Mouse (Mus musculus): ENCODE data around the gene Tbl2. TPM values are rescaled to one million over a fixed set of nuclear protein-coding genes. Genes with fewer than 3 reads are reported as not detected.

Gene Tbl2
- polyA plus RNA-seq, 2 experiments: 5.5 to 10.2 TPM

- peak; percentile 55 to 59 (median 55) for DNase-seq (ENCODE audit: low read depth in 3 of 3, low spot score in 3 of 3)
- no peak for ATAC-seq (ENCODE audit: insufficient read depth)
- 41% methylated on average over 2 of the region's 2 CpGs for WGBS (ENCODE audit: insufficient replicate concordance)
- Histone ChIP-seq H3K4me1 (replicated peaks; ENCODE audit: control insufficient read depth in 2 of 2, insufficient read depth in 2 of 2, low read length in 1 of 2) (peaks cover 6 to 12% of the 10 kb centered on the region in 2 experiments; a peak in 3 of 4 replicates), H3K9ac (replicated peaks) (no peak overlapping the region), H3K4me2 (ENCODE audit: low read depth) (no peak overlapping the region), H3K9me3 (ENCODE audit: control insufficient read depth, low read length) (no peaks in the 10 kb centered on the region), H3K27ac (no peak overlapping the region), H3K27me3 (ENCODE audit: control insufficient read depth, insufficient read depth, low read length) (no peaks in the 10 kb centered on the region), H3K36me3 (replicated peaks; ENCODE audit: control insufficient read depth, insufficient read depth, low read depth) (peaks cover 62% of the 10 kb centered on the region), H3K4me3 (ENCODE audit: insufficient read depth in 1 of 2, low read depth in 2 of 2, low read length in 2 of 2) (no peak overlapping the region)
- TF ChIP-seq EP300 (IDR thresholded peaks at IDR 0.05; ENCODE audit: low read depth) (no peak), CTCF (IDR thresholded peaks at IDR 0.05; ENCODE audit: low read depth) (peak; percentile 84)
Measured at GRCm38 (mm10) chr5:135191620-135192019, 42.2 kb downstream of the Tbl2 start.

GRCm38 (mm10) chr5:135192431-135192830, 43.0 kb downstream of the Tbl2 start:
- no peak for DNase-seq (ENCODE audit: low read depth in 3 of 3, low spot score in 3 of 3)
- H3K4me2 ChIP-seq (ENCODE audit: low read depth): no peak overlapping the region
- peak overlapping the region; percentile 13; the same call in 1 of the 2 replicates for H3K9ac ChIP-seq (replicated peaks)
- no peak overlapping the region for H3K27ac ChIP-seq
- no peak for TF ChIP-seq CTCF (IDR thresholded peaks at IDR 0.05; ENCODE audit: low read depth)
- no peak for TF ChIP-seq EP300 (IDR thresholded peaks at IDR 0.05; ENCODE audit: low read depth)
- H3K9me3 ChIP-seq (ENCODE audit: control insufficient read depth, low read length): no peaks in the 10 kb centered on the region
- ATAC-seq (ENCODE audit: insufficient read depth): no peak
- 86% methylated on average over 1 of the region's 1 CpGs for WGBS (ENCODE audit: insufficient replicate concordance)
- peaks cover 6 to 12% of the 10 kb centered on the region in 2 experiments; a peak in 3 of 4 replicates for H3K4me1 ChIP-seq (replicated peaks; ENCODE audit: control insufficient read depth in 2 of 2, insufficient read depth in 2 of 2, low read length in 1 of 2)
- no peak overlapping the region for H3K4me3 ChIP-seq (ENCODE audit: insufficient read depth in 1 of 2, low read depth in 2 of 2, low read length in 2 of 2)
- no peaks in the 10 kb centered on the region for H3K27me3 ChIP-seq (ENCODE audit: control insufficient read depth, insufficient read depth, low read length)
- H3K36me3 ChIP-seq (replicated peaks; ENCODE audit: control insufficient read depth, insufficient read depth, low read depth): peaks cover 68% of the 10 kb centered on the region

DNA sequence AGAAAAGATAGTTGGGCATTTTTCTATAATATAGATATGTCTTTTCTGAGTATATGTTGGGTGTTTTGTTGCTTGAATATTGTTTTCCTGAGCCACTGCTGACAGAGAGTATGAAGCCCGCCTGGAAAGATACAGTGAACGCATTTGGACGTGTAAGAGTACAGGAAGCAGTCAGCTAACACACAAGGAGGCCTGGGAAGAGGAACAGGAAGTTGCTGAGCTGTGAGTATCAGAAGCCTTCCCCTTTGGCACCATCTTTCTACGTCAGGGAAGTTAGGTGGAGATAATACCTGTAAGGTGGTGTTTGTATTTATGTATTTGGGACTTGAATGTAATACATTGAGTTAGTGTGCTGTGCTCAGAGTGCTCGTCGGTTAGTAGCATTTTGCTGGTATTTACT, 46.9 kb downstream of the Tbl2 start:
- Histone ChIP-seq H3K4me3 (ENCODE audit: insufficient read depth in 1 of 2, low read depth in 2 of 2, low read length in 2 of 2) (no peak overlapping the region), H3K4me1 (replicated peaks; ENCODE audit: control insufficient read depth in 2 of 2, insufficient read depth in 2 of 2, low read length in 1 of 2) (peaks cover 0 to 2% of the 10 kb centered on the region in 2 experiments; a peak in 1 of 4 replicates), H3K9me3 (ENCODE audit: control insufficient read depth, low read length) (no peaks in the 10 kb centered on the region), H3K9ac (replicated peaks) (no peak overlapping the region), H3K27ac (no peak overlapping the region), H3K4me2 (ENCODE audit: low read depth) (no peak overlapping the region), H3K36me3 (replicated peaks; ENCODE audit: control insufficient read depth, insufficient read depth, low read depth) (peaks cover 86% of the 10 kb centered on the region), H3K27me3 (ENCODE audit: control insufficient read depth, insufficient read depth, low read length) (no peaks in the 10 kb centered on the region)
- ATAC-seq (ENCODE audit: insufficient read depth) (no peak), DNase-seq (ENCODE audit: low read depth in 3 of 3, low spot score in 3 of 3) (no peak)
- TF ChIP-seq CTCF (IDR thresholded peaks at IDR 0.05; ENCODE audit: low read depth) (no peak), EP300 (IDR thresholded peaks at IDR 0.05; ENCODE audit: low read depth) (no peak)
- 52% methylated on average over 6 of the region's 6 CpGs for WGBS (ENCODE audit: insufficient replicate concordance)

GRCm38 (mm10) chr5:135202763-135203162, 53.3 kb downstream of the Tbl2 start:
- ATAC-seq (ENCODE audit: insufficient read depth): no peak
- no peak overlapping the region for H3K9ac ChIP-seq (replicated peaks)

GRCm38 (mm10) chr5:135208197-135208596, 58.7 kb downstream of the Tbl2 start:
- WGBS (ENCODE audit: insufficient replicate concordance): 85% methylated on average over 1 of the region's 1 CpGs
- DNase-seq (ENCODE audit: low read depth in 3 of 3, low spot score in 3 of 3) (no peak), ATAC-seq (ENCODE audit: insufficient read depth) (no peak)
- no peak overlapping the region for H3K4me2 ChIP-seq (ENCODE audit: low read depth)
- no peak overlapping the region for H3K9ac ChIP-seq (replicated peaks)
- H3K4me3 ChIP-seq (ENCODE audit: insufficient read depth in 1 of 2, low read depth in 2 of 2, low read length in 2 of 2): no peak overlapping the region
- no peaks in the 10 kb centered on the region for H3K9me3 ChIP-seq (ENCODE audit: control insufficient read depth, low read length)
- no peak overlapping the region for H3K27ac ChIP-seq
- H3K27me3 ChIP-seq (ENCODE audit: control insufficient read depth, insufficient read depth, low read length): no peaks in the 10 kb centered on the region
- peak; percentile 34; the same call in 1 of the 2 replicates for TF ChIP-seq CTCF (IDR thresholded peaks at IDR 0.05; ENCODE audit: low read depth)
- no peak for TF ChIP-seq EP300 (IDR thresholded peaks at IDR 0.05; ENCODE audit: low read depth)
- H3K4me1 ChIP-seq (replicated peaks; ENCODE audit: control insufficient read depth in 2 of 2, insufficient read depth in 2 of 2, low read length in 1 of 2): no peaks in the 10 kb centered on the region
- peaks cover 91% of the 10 kb centered on the region for H3K36me3 ChIP-seq (replicated peaks; ENCODE audit: control insufficient read depth, insufficient read depth, low read depth)

More at GRCm38 (mm10) chr5:135202763-135203162, 53.3 kb downstream of the Tbl2 start:
- Histone ChIP-seq H3K4me3 (ENCODE audit: insufficient read depth in 1 of 2, low read depth in 2 of 2, low read length in 2 of 2) (no peak overlapping the region), H3K36me3 (replicated peaks; ENCODE audit: control insufficient read depth, insufficient read depth, low read depth) (peaks cover 88% of the 10 kb centered on the region), H3K27me3 (ENCODE audit: control insufficient read depth, insufficient read depth, low read length) (no peaks in the 10 kb centered on the region), H3K4me2 (ENCODE audit: low read depth) (no peak overlapping the region), H3K4me1 (replicated peaks; ENCODE audit: control insufficient read depth in 2 of 2, insufficient read depth in 2 of 2, low read length in 1 of 2) (no peaks in the 10 kb centered on the region), H3K9me3 (ENCODE audit: control insufficient read depth, low read length) (no peaks in the 10 kb centered on the region), H3K27ac (no peak overlapping the region)
- WGBS (ENCODE audit: insufficient replicate concordance): 82% methylated on average over 3 of the region's 3 CpGs
- DNase-seq (ENCODE audit: low read depth in 3 of 3, low spot score in 3 of 3): no peak
- TF ChIP-seq CTCF (IDR thresholded peaks at IDR 0.05; ENCODE audit: low read depth) (no peak), EP300 (IDR thresholded peaks at IDR 0.05; ENCODE audit: low read depth) (no peak)

Small RNAs within 50 kb of the gene (microRNA-seq; reads per million reads assigned to microRNA genes)
- gene Gm25315: not detected

Other genes with a start within 250 kb of the Tbl2 start
- 0.04 TPM in 1 of 2 replicates, not detected in the other for gene Tmem270, start 242.9 kb upstream of the Tbl2 start, polyA plus RNA-seq (2012; rRNA removed)
- gene Tmem270, start 242.9 kb upstream of the Tbl2 start, polyA plus RNA-seq (2014; fragmentation: Nextera tagmentation; extraction: Ambion mirVana): not detected in 2 replicates
- gene Cldn13, start 234.1 kb upstream of the Tbl2 start, polyA plus RNA-seq (2012; rRNA removed): 148 and 152 TPM in 2 replicates
- gene Cldn13, start 234.1 kb upstream of the Tbl2 start, polyA plus RNA-seq (2014; fragmentation: Nextera tagmentation; extraction: Ambion mirVana): 288 and 296 TPM in 2 replicates
- 7.1 and 7.9 TPM in 2 replicates for gene Mettl27, start 217.3 kb upstream of the Tbl2 start, polyA plus RNA-seq (2012; rRNA removed)
- 14.4 and 16.3 TPM in 2 replicates for gene Mettl27, start 217.3 kb upstream of the Tbl2 start, polyA plus RNA-seq (2014; fragmentation: Nextera tagmentation; extraction: Ambion mirVana)
- gene Cldn4, start 202.7 kb upstream of the Tbl2 start, polyA plus RNA-seq (2012; rRNA removed): 0.35 and 0.39 TPM in 2 replicates
- gene Cldn4, start 202.7 kb upstream of the Tbl2 start, polyA plus RNA-seq (2014; fragmentation: Nextera tagmentation; extraction: Ambion mirVana): 0.29 TPM in 2 replicates
- gene Cldn3, start 163.4 kb upstream of the Tbl2 start, polyA plus RNA-seq (2012; rRNA removed): 0.47 and 0.73 TPM in 2 replicates
- 0.43 and 0.47 TPM in 2 replicates for gene Cldn3, start 163.4 kb upstream of the Tbl2 start, polyA plus RNA-seq (2014; fragmentation: Nextera tagmentation; extraction: Ambion mirVana)
- 27.0 and 27.9 TPM in 2 replicates for gene Abhd11, start 140.5 kb upstream of the Tbl2 start, polyA plus RNA-seq (2012; rRNA removed)
- gene Abhd11, start 140.5 kb upstream of the Tbl2 start, polyA plus RNA-seq (2014; fragmentation: Nextera tagmentation; extraction: Ambion mirVana): 23.1 and 25.1 TPM in 2 replicates
- 2.0 and 2.3 TPM in 2 replicates for gene Stx1a, start 126.2 kb upstream of the Tbl2 start, polyA plus RNA-seq (2012; rRNA removed)
- 0.72 and 0.73 TPM in 2 replicates for gene Stx1a, start 126.2 kb upstream of the Tbl2 start, polyA plus RNA-seq (2014; fragmentation: Nextera tagmentation; extraction: Ambion mirVana)
- gene Dnajc30, start 85.5 kb upstream of the Tbl2 start, polyA plus RNA-seq (2012; rRNA removed): 9.5 and 12.1 TPM in 2 replicates
- 13.3 and 14.2 TPM in 2 replicates for gene Dnajc30, start 85.5 kb upstream of the Tbl2 start, polyA plus RNA-seq (2014; fragmentation: Nextera tagmentation; extraction: Ambion mirVana)
- 36.7 and 43.3 TPM in 2 replicates for gene Bud23, start 84.7 kb upstream of the Tbl2 start, polyA plus RNA-seq (2012; rRNA removed)
- 46.0 and 50.1 TPM in 2 replicates for gene Bud23, start 84.7 kb upstream of the Tbl2 start, polyA plus RNA-seq (2014; fragmentation: Nextera tagmentation; extraction: Ambion mirVana)
- gene Vps37d, start 71.4 kb upstream of the Tbl2 start, polyA plus RNA-seq (2012; rRNA removed): 0.29 and 0.30 TPM in 2 replicates
- gene Vps37d, start 71.4 kb upstream of the Tbl2 start, polyA plus RNA-seq (2014; fragmentation: Nextera tagmentation; extraction: Ambion mirVana): 0.06 and 0.10 TPM in 2 replicates
- 14.7 and 18.5 TPM in 2 replicates for gene Mlxipl, start 59.8 kb upstream of the Tbl2 start, polyA plus RNA-seq (2012; rRNA removed)
- gene Mlxipl, start 59.8 kb upstream of the Tbl2 start, polyA plus RNA-seq (2014; fragmentation: Nextera tagmentation; extraction: Ambion mirVana): 6.6 and 8.4 TPM in 2 replicates
- gene Bcl7b, start 18.6 kb downstream of the Tbl2 start, polyA plus RNA-seq (2012; rRNA removed): 9.7 and 10.0 TPM in 2 replicates
- 25.6 and 26.7 TPM in 2 replicates for gene Bcl7b, start 18.6 kb downstream of the Tbl2 start, polyA plus RNA-seq (2014; fragmentation: Nextera tagmentation; extraction: Ambion mirVana)
- 14.3 and 20.7 TPM in 2 replicates for gene Baz1b, start 37.6 kb downstream of the Tbl2 start, polyA plus RNA-seq (2012; rRNA removed)
- 18.2 and 22.3 TPM in 2 replicates for gene Baz1b, start 37.6 kb downstream of the Tbl2 start, polyA plus RNA-seq (2014; fragmentation: Nextera tagmentation; extraction: Ambion mirVana)
- 0.19 and 0.24 TPM in 2 replicates for gene Fzd9, start 101.6 kb downstream of the Tbl2 start, polyA plus RNA-seq (2012; rRNA removed)
- gene Fzd9, start 101.6 kb downstream of the Tbl2 start, polyA plus RNA-seq (2014; fragmentation: Nextera tagmentation; extraction: Ambion mirVana): 0.25 TPM in 1 of 2 replicates, not detected in the other
- gene Fkbp6, start 200.4 kb downstream of the Tbl2 start, polyA plus RNA-seq (2012; rRNA removed): 0.03 TPM in 2 replicates
- gene Fkbp6, start 200.4 kb downstream of the Tbl2 start, polyA plus RNA-seq (2014; fragmentation: Nextera tagmentation; extraction: Ambion mirVana): not detected in 2 replicates
- gene Trim50, start 203.6 kb downstream of the Tbl2 start, polyA plus RNA-seq (2012; rRNA removed): not detected in 2 replicates
- gene Trim50, start 203.6 kb downstream of the Tbl2 start, polyA plus RNA-seq (2014; fragmentation: Nextera tagmentation; extraction: Ambion mirVana): not detected in 2 replicates
- 12.4 and 13.9 TPM in 2 replicates for gene Nsun5, start 220.3 kb downstream of the Tbl2 start, polyA plus RNA-seq (2012; rRNA removed)
- 10.5 and 12.9 TPM in 2 replicates for gene Nsun5, start 220.3 kb downstream of the Tbl2 start, polyA plus RNA-seq (2014; fragmentation: Nextera tagmentation; extraction: Ambion mirVana)
- 7.6 and 9.7 TPM in 2 replicates for gene Pom121, start 244.9 kb downstream of the Tbl2 start, polyA plus RNA-seq (2012; rRNA removed)
- 5.4 and 7.0 TPM in 2 replicates for gene Pom121, start 244.9 kb downstream of the Tbl2 start, polyA plus RNA-seq (2014; fragmentation: Nextera tagmentation; extraction: Ambion mirVana)

Data from liver, embryonic 14.5 days (tissue).